Mouse (Mus musculus) bone marrow macrophage, adult 2 months (primary cell): ENCODE data around the gene Olr1.

Experiments
- CTCF ChIP-seq: IDR thresholded peaks from 2 replicates; pipeline ENCODE4 v1.5.1; 2012; ENCODE audit warnings: low read depth, mild to moderate bottlenecking, low read length, moderate library complexity
- POLR2A ChIP-seq: IDR thresholded peaks from 2 replicates; pipeline ENCODE4 v1.6.1; 2012; ENCODE audit warnings: mild to moderate bottlenecking, low read depth, low read length, borderline replicate concordance

GRCm38 (mm10) chr6:129548009-129548408 is 41.0 kb upstream of the Olr1 start:
- TF ChIP-seq CTCF (no peak), POLR2A (no peak)
